Mouse (Mus musculus) hindbrain, embryonic 15.5 days (tissue): ENCODE measurements around the gene Ankrd13c. TPM values are rescaled to one million over a fixed set of nuclear protein-coding genes. Genes with fewer than 3 reads are reported as not detected.

Experiments
- ATAC-seq: fragments of 200-750 bp; cut with Nextera tagmentation; 2 replicates; pipeline ENCODE4 v1.8.0; 2017; ENCODE audit warnings: low read depth, moderate number of reproducible peaks, moderate TSS enrichment; ENCODE audit not compliant: low FRiP score
- H3K27ac ChIP-seq: fragments of 300-500 bp; sonication (generic); replicated peaks from 2 replicates; pipeline ENCODE4 v1.5.1; 2015; ENCODE audit warnings: mild to moderate bottlenecking, inconsistent platforms
- H3K27me3 ChIP-seq: fragments of 300-500 bp; sonication (generic); 2 replicates; pipeline ENCODE4 v1.6.1; 2015; ENCODE audit warnings: control low read depth, inconsistent platforms
- H3K36me3 ChIP-seq: fragments of 300-500 bp; sonication (generic); 2 replicates; pipeline ENCODE4 v1.6.1; 2015; ENCODE audit warnings: control low read depth, inconsistent platforms
- H3K4me1 ChIP-seq: fragments of 300-500 bp; sonication (generic); replicated peaks from 2 replicates; pipeline ENCODE4 v1.6.1; 2015; ENCODE audit warnings: control low read depth, inconsistent platforms
- H3K4me2 ChIP-seq: fragments of 300-500 bp; sonication (generic); 2 replicates; pipeline ENCODE4 v1.6.1; 2015; ENCODE audit warnings: moderate library complexity, mild to moderate bottlenecking, inconsistent platforms
- H3K4me3 ChIP-seq: fragments of 300-500 bp; sonication (generic); 2 replicates; pipeline ENCODE4 v1.5.1; 2015; ENCODE audit warnings: mild to moderate bottlenecking, inconsistent platforms
- H3K9ac ChIP-seq: fragments of 300-500 bp; sonication (generic); 2 replicates; pipeline ENCODE4 v1.6.1; 2015; ENCODE audit warnings: inconsistent platforms
- H3K9me3 ChIP-seq: fragments of 300-500 bp; sonication (generic); 2 replicates; pipeline ENCODE4 v1.6.1; 2016; ENCODE audit warnings: control low read depth, inconsistent platforms
- WGBS: fragments of 180-500 bp; shearing (Covaris S2); methylation state at CpG from one replicate; pipeline ENCODE4 v1.1.7; 2015; 5-methylcytosine and 5-hydroxymethylcytosine counted together
- polyA plus RNA-seq: library from polyadenylated mRNA; unstranded; fragments of >200 nt; fragmentation: Nextera tagmentation; extraction: Ambion mirVana; gene quantifications from 2 replicates; pipeline ENCODE4 v1.2.1, GENCODE M21; 2015

Ankrd13c gene
- polyA plus RNA-seq, 1 experiment from 2014 or later = 29.7 TPM

GRCm38 (mm10) chr3:157957320-157957719, 10.3 kb downstream of the Ankrd13c start:
- H3K4me3 ChIP-seq = no peak overlapping the region

DNA sequence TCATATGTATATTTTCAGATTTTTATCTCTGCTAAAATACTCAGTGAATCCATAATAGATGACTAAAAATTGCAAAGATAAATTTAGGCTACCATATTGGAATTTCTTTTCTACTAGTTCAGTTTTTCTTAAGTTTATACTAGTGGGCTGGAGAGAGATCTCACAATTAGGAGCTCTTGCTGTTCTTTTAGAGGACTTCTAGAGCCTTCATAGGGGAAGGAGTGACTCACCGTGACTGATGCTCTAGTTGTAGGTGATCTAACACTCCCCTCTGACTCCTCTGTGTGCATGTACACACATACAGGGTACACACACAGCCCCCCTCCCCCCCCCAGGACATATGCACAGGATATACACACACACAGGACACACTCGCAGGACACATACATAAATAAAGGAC, 24.1 kb downstream of the Ankrd13c start:
- no peaks in the 10 kb centered on the region for H3K4me1 ChIP-seq
- H3K27me3 ChIP-seq = no peaks in the 10 kb centered on the region
- H3K36me3 ChIP-seq = no peaks in the 10 kb centered on the region
- no peak overlapping the region for H3K4me3 ChIP-seq
- no peaks in the 10 kb centered on the region for H3K9me3 ChIP-seq
- 93% methylated on average over 2 of the region's 2 CpGs for WGBS
- no peak overlapping the region for H3K27ac ChIP-seq
- no peak overlapping the region for H3K9ac ChIP-seq
- ATAC-seq = no peak
- H3K4me2 ChIP-seq = no peak overlapping the region

More at GRCm38 (mm10) chr3:157957320-157957719, 10.3 kb downstream of the Ankrd13c start:
- ATAC-seq = no peak
- Histone ChIP-seq H3K4me2 (no peak overlapping the region), H3K36me3 (peaks cover 3% of the 10 kb centered on the region; the same call in 1 of the 2 replicates), H3K4me1 (0 out of 2 replicates have a peak, but pooled peaks cover 5% of the 10 kb centered on the region), H3K9ac (no peak overlapping the region), H3K9me3 (no peaks in the 10 kb centered on the region), H3K27me3 (no peaks in the 10 kb centered on the region), H3K27ac (no peak overlapping the region)

GRCm38 (mm10) chr3:157973236-157973635, 26.2 kb downstream of the Ankrd13c start:
- no peaks in the 10 kb centered on the region for H3K9me3 ChIP-seq
- WGBS = 100% methylated on average over 2 of the region's 2 CpGs

GRCm38 (mm10) chr3:157979619-157980018, 32.6 kb downstream of the Ankrd13c start:
- Histone ChIP-seq H3K27ac (no peak overlapping the region), H3K36me3 (no peaks in the 10 kb centered on the region), H3K9ac (no peak overlapping the region), H3K27me3 (no peaks in the 10 kb centered on the region), H3K4me1 (no peaks in the 10 kb centered on the region), H3K4me2 (no peak overlapping the region), H3K4me3 (no peak overlapping the region), H3K9me3 (no peaks in the 10 kb centered on the region)
- no peak for ATAC-seq

More at GRCm38 (mm10) chr3:157973236-157973635, 26.2 kb downstream of the Ankrd13c start:
- Histone ChIP-seq H3K4me1 (no peaks in the 10 kb centered on the region), H3K4me3 (no peak overlapping the region), H3K36me3 (no peaks in the 10 kb centered on the region), H3K9ac (no peak overlapping the region), H3K27ac (no peak overlapping the region), H3K27me3 (no peaks in the 10 kb centered on the region), H3K4me2 (no peak overlapping the region)
- ATAC-seq = no peak

DNA sequence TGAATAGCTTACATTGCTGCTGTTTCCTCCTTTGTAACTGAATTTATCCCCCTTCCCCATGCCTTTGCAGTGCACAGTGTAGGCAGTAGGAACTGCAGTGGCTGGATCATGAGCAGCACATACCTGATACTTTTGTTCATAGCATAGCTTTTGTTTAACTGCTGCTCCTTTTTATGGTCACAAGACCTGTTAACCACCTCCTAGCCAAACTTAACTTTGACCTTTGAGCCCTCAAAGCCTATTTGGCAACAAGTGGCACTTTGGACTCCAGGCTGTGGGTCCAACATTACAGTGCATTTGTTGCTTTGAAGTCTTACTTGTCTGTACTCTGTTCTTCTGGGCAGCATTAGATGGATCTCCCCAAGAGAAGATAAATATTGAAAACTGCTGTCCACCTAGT, 46.3 kb downstream of the Ankrd13c start:
- Histone ChIP-seq H3K4me3 (no peak overlapping the region), H3K4me1 (no peaks in the 10 kb centered on the region), H3K27ac (no peak overlapping the region), H3K9me3 (no peaks in the 10 kb centered on the region), H3K9ac (no peak overlapping the region), H3K4me2 (no peak overlapping the region), H3K27me3 (no peaks in the 10 kb centered on the region), H3K36me3 (peaks cover 12% of the 10 kb centered on the region)
- no peak for ATAC-seq

GRCm38 (mm10) chr3:157995726-157996125, 48.7 kb downstream of the Ankrd13c start:
- H3K27me3 ChIP-seq = no peaks in the 10 kb centered on the region
- no peaks in the 10 kb centered on the region for H3K4me1 ChIP-seq
- no peak overlapping the region for H3K27ac ChIP-seq
- no peaks in the 10 kb centered on the region for H3K9me3 ChIP-seq
- no peak for ATAC-seq
- WGBS = 91% methylated on average over 2 of the region's 2 CpGs
- no peak overlapping the region for H3K4me2 ChIP-seq
- no peak overlapping the region for H3K9ac ChIP-seq
- H3K36me3 ChIP-seq = peaks cover 5% of the 10 kb centered on the region
- no peak overlapping the region for H3K4me3 ChIP-seq

DNA sequence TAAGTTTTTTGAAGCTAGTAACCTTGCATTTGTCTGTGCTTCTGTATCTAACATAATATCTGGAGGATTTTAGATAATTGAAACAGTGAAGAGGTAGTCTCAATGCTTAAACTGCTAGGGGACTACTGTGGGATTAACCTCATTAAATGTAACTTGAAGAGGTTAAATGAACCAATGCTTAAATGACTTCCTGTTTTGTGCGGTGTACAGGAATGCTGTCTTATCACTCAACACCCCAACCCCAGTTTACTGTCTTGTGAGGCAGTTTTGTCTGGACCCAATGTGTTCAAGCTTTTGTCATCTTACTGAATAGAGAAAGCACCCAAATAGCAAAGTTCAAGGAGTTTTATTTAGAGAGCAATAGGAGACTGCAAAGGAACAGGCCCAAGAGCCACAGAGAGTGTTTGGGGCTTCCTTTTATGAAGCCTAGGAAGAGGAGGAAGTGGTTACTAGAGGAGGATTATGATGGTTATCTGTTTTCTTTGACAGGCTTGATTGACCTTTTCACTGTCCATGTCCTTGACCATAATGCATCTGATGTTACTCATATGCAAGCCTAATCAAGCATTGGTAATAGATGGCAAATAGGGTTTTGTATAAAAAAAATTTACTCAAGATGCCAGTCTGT, 51.8 kb downstream of the Ankrd13c start:
- Histone ChIP-seq H3K9ac (no peak overlapping the region), H3K4me2 (no peak overlapping the region), H3K27me3 (no peaks in the 10 kb centered on the region), H3K9me3 (no peaks in the 10 kb centered on the region), H3K36me3 (peaks cover 16% of the 10 kb centered on the region), H3K27ac (no peak overlapping the region), H3K4me1 (no peaks in the 10 kb centered on the region), H3K4me3 (no peak overlapping the region)
- WGBS = 79% methylated on average over 1 of the region's 1 CpGs
- no peak for ATAC-seq

DNA sequence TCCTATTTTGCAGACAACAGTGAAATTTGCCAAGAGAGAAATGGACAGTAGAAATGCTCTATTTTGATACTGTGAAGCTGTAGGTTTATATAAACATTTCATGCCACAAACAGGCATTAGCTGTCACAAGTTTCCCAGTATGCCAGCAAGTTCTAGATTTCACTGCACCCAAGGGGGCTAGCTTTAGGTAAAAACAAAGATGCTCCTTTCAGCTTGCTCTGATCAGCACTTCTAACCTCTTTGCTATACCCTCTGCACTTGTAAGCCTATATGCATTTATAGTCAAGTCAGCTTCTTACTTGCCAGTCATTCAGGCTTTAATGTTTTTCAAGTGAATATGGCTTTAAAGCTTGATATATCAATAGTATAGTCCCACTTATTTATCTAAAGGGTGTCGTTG, 61.6 kb downstream of the Ankrd13c start:
- Histone ChIP-seq H3K4me1 (no peaks in the 10 kb centered on the region), H3K27ac (no peak overlapping the region), H3K36me3 (peaks cover 62% of the 10 kb centered on the region), H3K27me3 (no peaks in the 10 kb centered on the region), H3K9me3 (no peaks in the 10 kb centered on the region), H3K9ac (no peak overlapping the region), H3K4me3 (no peak overlapping the region), H3K4me2 (no peak overlapping the region)
- WGBS = 80% methylated on average over 1 of the region's 1 CpGs
- no peak for ATAC-seq

- ATAC-seq = no peak
- peaks cover 63% of the 10 kb centered on the region for H3K36me3 ChIP-seq
- H3K4me1 ChIP-seq = no peaks in the 10 kb centered on the region
- H3K27ac ChIP-seq = no peak overlapping the region
- no peaks in the 10 kb centered on the region for H3K27me3 ChIP-seq
- H3K9ac ChIP-seq = no peak overlapping the region
- 50% methylated on average over 1 of the region's 1 CpGs for WGBS
- H3K4me3 ChIP-seq = no peak overlapping the region
- H3K4me2 ChIP-seq = no peak overlapping the region
- no peaks in the 10 kb centered on the region for H3K9me3 ChIP-seq
Observed at GRCm38 (mm10) chr3:158009762-158010320, 62.8 kb downstream of the Ankrd13c start.

GRCm38 (mm10) chr3:158031371-158031925, 84.4 kb downstream of the Ankrd13c start:
- peak; percentile 92 for ATAC-seq
- Histone ChIP-seq H3K4me2 (peak overlapping the region; percentile 82), H3K27me3 (no peaks in the 10 kb centered on the region), H3K27ac (peak overlapping the region; percentile 92), H3K9me3 (no peaks in the 10 kb centered on the region), H3K9ac (peak overlapping the region; percentile 90), H3K4me3 (peak overlapping the region; percentile 98), H3K36me3 (no peaks in the 10 kb centered on the region), H3K4me1 (peaks cover 33% of the 10 kb centered on the region)
- under 1% methylated on average over 59 of the region's 61 CpGs for WGBS

DNA sequence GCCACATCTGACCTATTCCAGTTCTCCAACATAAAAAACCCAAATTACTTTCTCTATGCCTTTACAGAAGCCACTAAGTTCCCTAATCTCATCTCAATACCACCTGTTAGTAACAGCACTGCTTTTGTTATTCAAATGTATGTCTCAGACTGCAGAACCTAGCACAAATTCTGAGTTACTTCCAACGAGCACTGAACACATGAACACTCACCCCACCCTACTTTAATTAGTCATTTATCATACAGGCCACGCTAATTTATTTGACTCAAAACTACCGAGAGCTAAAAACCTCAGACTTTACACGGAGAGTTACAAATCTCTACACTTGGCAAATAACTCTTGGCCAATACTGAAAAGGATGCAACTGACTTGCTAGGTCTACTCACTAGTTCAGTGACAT, 85.1 kb downstream of the Ankrd13c start:
- Histone ChIP-seq H3K4me3 (peak overlapping the region; percentile 98), H3K27me3 (no peaks in the 10 kb centered on the region), H3K27ac (peak overlapping the region; percentile 92), H3K36me3 (no peaks in the 10 kb centered on the region), H3K9ac (peak overlapping the region; percentile 90), H3K4me2 (peak overlapping the region; percentile 82), H3K4me1 (peaks cover 36% of the 10 kb centered on the region), H3K9me3 (no peaks in the 10 kb centered on the region)
- no peak for ATAC-seq
- 4% methylated on average over 4 of the region's 4 CpGs for WGBS

DNA sequence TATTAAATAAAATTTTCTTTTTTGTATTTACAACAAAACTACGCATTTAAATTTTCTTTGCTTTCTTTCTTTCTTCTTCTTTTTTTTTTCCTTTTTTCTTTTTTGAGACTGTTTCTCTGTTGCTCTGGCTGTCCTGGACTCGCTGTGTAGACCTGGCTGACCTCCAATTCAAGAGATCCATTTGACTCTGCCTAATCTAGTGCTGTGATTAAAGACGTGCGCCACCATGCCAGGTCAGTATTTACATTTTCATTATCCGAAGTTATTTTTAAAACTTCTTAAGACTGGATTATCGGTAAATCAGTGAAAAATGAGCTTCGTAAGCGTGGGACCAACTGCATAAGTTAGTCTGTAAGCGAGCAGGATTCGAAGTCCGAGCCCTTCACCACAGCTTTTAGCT, 88.8 kb downstream of the Ankrd13c start:
- Histone ChIP-seq H3K36me3 (no peaks in the 10 kb centered on the region), H3K27me3 (no peaks in the 10 kb centered on the region), H3K4me1 (peaks cover 38% of the 10 kb centered on the region), H3K4me3 (peak overlapping the region; percentile 96), H3K4me2 (peak overlapping the region; percentile 70), H3K9ac (peak overlapping the region; percentile 89), H3K27ac (peak overlapping the region; percentile 89), H3K9me3 (no peaks in the 10 kb centered on the region)
- 3% methylated on average over 11 of the region's 11 CpGs for WGBS
- ATAC-seq = no peak
